Mouse (Mus musculus): Measurements from ENCODE around the gene Herc3.

GRCm38 (mm10) chr6:58843580-58843979 is 12.3 kb downstream of the Herc3 start:
- TF ChIP-seq CTCF (IDR thresholded peaks at IDR 0.05; ENCODE audit: control insufficient read depth, insufficient read depth, insufficient read length): no peak
- no peak for TF ChIP-seq USF1 (IDR thresholded peaks at IDR 0.05; ENCODE audit: low read depth)
- TF ChIP-seq MYOD1 (IDR thresholded peaks at IDR 0.05; ENCODE audit: control insufficient read depth, insufficient read length, low read depth): no peak
- TF ChIP-seq MAX (IDR thresholded peaks at IDR 0.05): no peak

All from C2C12 (cell line).